In genomic region chr8:88369221-88369620, GRCm38 (mm10) we compare ENCODE assay signal across 9 mouse cellular contexts. TPM values are rescaled to one million over a fixed set of nuclear protein-coding genes. Genes with fewer than 3 reads are reported as not detected.
DNase-seq lines count a peak whose midpoint lies in the region; ATAC-seq and TF ChIP-seq lines count a peak whose summit lies in the region.
"Had no signal": no experiment of that assay in that cellular context is flagged by ENCODE, and none has a peak within 500 bp of the region (broad histone marks: within the 10 kb centered on the region; RNA-seq: fewer than 3 reads in every experiment).

No protein-coding gene starts in this region.

- ATAC-seq in kidney, embryonic 14.5 days (ENCODE audit: low FRiP score, low TSS enrichment), result peak; percentile 92
- no peak for ATAC-seq in monocyte, adult 5-6 weeks (replicated peaks; ENCODE audit: insufficient number of reproducible peaks, low FRiP score, low TSS enrichment, poor library complexity, severe bottlenecking)

- H3K4me2 ChIP-seq in kidney, embryonic 14.5 days (replicated peaks; ENCODE audit: low read depth, low read length), result no peak overlapping the region
- H3K4me2 ChIP-seq: hindbrain, embryonic 15.5 days had no signal

- H3K27ac ChIP-seq in kidney, embryonic 14.5 days (ENCODE audit: low read depth, low read length), result no peak overlapping the region
- no peak overlapping the region for H3K27ac ChIP-seq in thymus, adult 2 months (ENCODE audit: control insufficient read depth, insufficient read depth, low read length)
- H3K27ac ChIP-seq: hindbrain, embryonic 15.5 days had no signal

- 10% methylated on average over 6 of the region's 6 CpGs for WGBS in kidney, embryonic 14.5 days
- 26% methylated on average over 6 of the region's 6 CpGs for WGBS in thymus, adult 2 months

- H3K4me1 ChIP-seq in kidney, embryonic 14.5 days (ENCODE audit: control insufficient read depth, insufficient read depth, low read length), result 0 out of 2 replicates have a peak, but pooled peaks cover 3% of the 10 kb centered on the region
- H3K4me1 ChIP-seq in thymus, adult 2 months (replicated peaks; ENCODE audit: control insufficient read depth, insufficient read depth, low read length), result peaks cover 4% of the 10 kb centered on the region; the same call in 1 of the 2 replicates

- no peaks in the 10 kb centered on the region for H3K27me3 ChIP-seq in kidney, embryonic 14.5 days (ENCODE audit: control insufficient read depth, insufficient read depth, low read length)
- no peaks in the 10 kb centered on the region for H3K27me3 ChIP-seq in thymus, adult 2 months (ENCODE audit: control insufficient read depth, insufficient read depth, low read length)
- H3K27me3 ChIP-seq: hindbrain, embryonic 15.5 days had no signal

- TF ChIP-seq CTCF in thymus, adult 2 months (IDR thresholded peaks at IDR 0.05; ENCODE audit: borderline replicate concordance, control insufficient read depth, extremely low read depth, insufficient read depth, low read length, poor library complexity), result no peak

- H3K9me3 ChIP-seq in kidney, embryonic 14.5 days (ENCODE audit: control insufficient read depth, low read length), result no peaks in the 10 kb centered on the region
- H3K9me3 ChIP-seq: hindbrain, embryonic 15.5 days had no signal

- no peak overlapping the region for H3K9ac ChIP-seq in kidney, embryonic 14.5 days (ENCODE audit: low read depth, low read length)
- H3K9ac ChIP-seq: hindbrain, embryonic 15.5 days had no signal

- intact Hi-C loops in left cerebral cortex, postnatal 14 days (cut with DNase I), result loop anchor here (1.0 kb wide), 1 partner anchor 252 kb away; no protein-coding TSS in a partner anchor

- TF ChIP-seq POLR2A in thymus, adult 2 months (IDR thresholded peaks at IDR 0.05; ENCODE audit: control insufficient read depth, extremely low read depth, insufficient read depth, low read length, poor library complexity), result no peak

- peak; percentile 13 to 15 for DNase-seq in left cerebral cortex, adult 18-20 months (ENCODE audit: low spot score in 2 of 2)
- DNase-seq in left cerebral cortex, postnatal 14 days (ENCODE audit: low spot score in 2 of 2), result no peak
- DNase-seq in embryo, embryonic 10 days (ENCODE audit: low spot score), result peak; percentile 83
- DNase-seq in lung, postnatal 36 days, result peak; percentile 66
- DNase-seq in urinary bladder, adult 18-20 months (ENCODE audit: low spot score in 2 of 2), result no peak
- no peak for DNase-seq in thymus, adult 2 months

- H3K4me3 ChIP-seq in kidney, embryonic 14.5 days (ENCODE audit: low read length), result no peak overlapping the region
- H3K4me3 ChIP-seq in thymus, adult 2 months (ENCODE audit: control insufficient read depth, insufficient read depth, low read length), result no peak overlapping the region
- H3K4me3 ChIP-seq: hindbrain, embryonic 15.5 days had no signal

- no peaks in the 10 kb centered on the region for H3K36me3 ChIP-seq in kidney, embryonic 14.5 days (ENCODE audit: control insufficient read depth, insufficient read depth, low read length)
- no peaks in the 10 kb centered on the region for H3K36me3 ChIP-seq in thymus, adult 2 months (ENCODE audit: control insufficient read depth, insufficient read depth, low read length)
- H3K36me3 ChIP-seq: hindbrain, embryonic 15.5 days had no signal

RNA-seq across cellular contexts. Expression of gene Brd7, which starts 7.2 kb away (rescaled TPM):
- total RNA-seq in left cerebral cortex, adult 18-20 months (2021), result 10 to 100 TPM; 51.1 to 53.5 TPM
- 10 to 100 TPM; 60.0 to 60.1 TPM for total RNA-seq in left cerebral cortex, postnatal 14 days (2021)
- 70.0 and 88.9 TPM in 2 replicates for polyA plus RNA-seq in kidney, embryonic 14.5 days (2014; fragmentation: Nextera tagmentation; extraction: Ambion mirVana)
- 64.0 to 69.8 TPM (median 69.1 TPM) in 3 replicates for total RNA-seq in monocyte, adult 5-6 weeks (2017)
- 27.9 and 34.6 TPM in 2 replicates for polyA plus RNA-seq in thymus, adult 2 months (2012; rRNA removed)

Comparison
In these comparisons a context has a peak if more than half of its experiments do, and no peak if none do; other contexts are left out.
1. DNase-seq: peak in left cerebral cortex, adult 18-20 months (2 of 2), embryo, embryonic 10 days (single experiment) and lung, postnatal 36 days (single experiment); none in left cerebral cortex, postnatal 14 days (0 of 2), urinary bladder, adult 18-20 months (0 of 2) and thymus, adult 2 months (single experiment).